Comparison of ENCODE assay signal across 9 mouse cellular contexts in genomic region chr6:124840241-124841167, GRCm38 (mm10). TPM values are rescaled to one million over a fixed set of nuclear protein-coding genes. Genes with fewer than 3 reads are reported as not detected.
DNase-seq lines count a peak whose midpoint lies in the region; ATAC-seq and TF ChIP-seq lines count a peak whose summit lies in the region.
"Had no signal": no experiment of that assay in that cellular context is flagged by ENCODE, and none has a peak within 500 bp of the region (broad histone marks: within the 10 kb centered on the region; RNA-seq: fewer than 3 reads in every experiment).

TSS of gene Gnb3 (minus strand) at chr6:124840275.

- peak within 1 kb of the TSS; percentile 50 for H3K9ac ChIP-seq in midbrain, embryonic 13.5 days (replicated peaks)

- no peak for TF ChIP-seq POLR2A in brain, embryonic 14.5 days (IDR thresholded peaks at IDR 0.05; ENCODE audit: borderline replicate concordance, extremely low read depth, insufficient read depth, insufficient read length, poor library complexity, severe bottlenecking)

- H3K9me3 ChIP-seq in midbrain, embryonic 13.5 days = no peaks in the 10 kb centered on the region

- peak within 1 kb of the TSS; percentile 31 for H3K4me2 ChIP-seq in midbrain, embryonic 13.5 days (replicated peaks)

- no peaks in the 10 kb centered on the region for H3K27me3 ChIP-seq in midbrain, embryonic 13.5 days

- peak within 1 kb of the TSS; percentile 72 for H3K27ac ChIP-seq in midbrain, embryonic 13.5 days

- 15% methylated on average over 15 of the region's 15 CpGs for WGBS in midbrain, embryonic 13.5 days

- peaks cover 18% of the 10 kb centered on the region for H3K36me3 ChIP-seq in midbrain, embryonic 13.5 days

- intact Hi-C loops in heart, postnatal 10 days (cut with DNase I) = no loop called here

- no peak within 1 kb of the TSS for H3K4me3 ChIP-seq in midbrain, embryonic 13.5 days (replicated peaks)

- DNase-seq in adrenal gland, adult 8-10 months = no peak
- DNase-seq in adrenal gland, postnatal 10 days = no peak
- DNase-seq in brain, embryonic 14.5 days (ENCODE audit: low read depth) = peak; percentile 53
- peak; percentile 52 to 65 for DNase-seq in heart, postnatal 10 days
- no peak for DNase-seq in ovary, postnatal 36 days (ENCODE audit: low spot score)
- DNase-seq in lung, postnatal 4 days = no peak
- DNase-seq in lung, postnatal 36 days = no peak

- peak; percentile 71 for ATAC-seq in midbrain, embryonic 13.5 days

- no peak for TF ChIP-seq CTCF in brain, embryonic 14.5 days (IDR thresholded peaks at IDR 0.05; ENCODE audit: borderline replicate concordance, extremely low read depth, insufficient read depth, insufficient read length)

- H3K4me1 ChIP-seq in midbrain, embryonic 13.5 days (replicated peaks) = peaks cover 20% of the 10 kb centered on the region

RNA-seq across cellular contexts. Expression of gene Gnb3, which starts in this region (rescaled TPM):
- 10 to 100 TPM in 3 of 4 experiments, 1 to 10 TPM in 1; 8.9 to 18.5 (median 14.5) TPM for total RNA-seq in adrenal gland, adult 8-10 months (2022)
- total RNA-seq in adrenal gland, postnatal 10 days (2021) = 1 to 10 TPM; 7.5 to 9.7 TPM
- 1.9 and 2.6 TPM in 2 replicates for polyA plus RNA-seq in brain, embryonic 14.5 days (2012; rRNA removed)
- 1 to 10 TPM; 3.9 to 4.4 TPM for total RNA-seq in heart, postnatal 10 days (2021)
- polyA plus RNA-seq in midbrain, embryonic 13.5 days (2015; fragmentation: Nextera tagmentation; extraction: Ambion mirVana) = 5.1 and 7.5 TPM in 2 replicates
- total RNA-seq: megakaryocyte-erythroid progenitor cell, adult 5-6 weeks had no signal

Comparison
In these comparisons a context has a peak if more than half of its experiments do, and no peak if none do; other contexts are left out.
1. DNase-seq: peak in brain, embryonic 14.5 days (single experiment) and heart, postnatal 10 days (2 of 2); none in adrenal gland, adult 8-10 months (single experiment), adrenal gland, postnatal 10 days (single experiment), ovary, postnatal 36 days (single experiment), lung, postnatal 4 days (0 of 2) and lung, postnatal 36 days (single experiment).